Mouse (Mus musculus) testis, postnatal 14 days (tissue): Measurements from ENCODE around the gene Dab2.

ENCODE experiments used
- DNase-seq: peaks from one replicate; pipeline ENCODE4 v3.0.0; 2021; ENCODE audit warnings: low spot score

The Dab2 gene

DNA sequence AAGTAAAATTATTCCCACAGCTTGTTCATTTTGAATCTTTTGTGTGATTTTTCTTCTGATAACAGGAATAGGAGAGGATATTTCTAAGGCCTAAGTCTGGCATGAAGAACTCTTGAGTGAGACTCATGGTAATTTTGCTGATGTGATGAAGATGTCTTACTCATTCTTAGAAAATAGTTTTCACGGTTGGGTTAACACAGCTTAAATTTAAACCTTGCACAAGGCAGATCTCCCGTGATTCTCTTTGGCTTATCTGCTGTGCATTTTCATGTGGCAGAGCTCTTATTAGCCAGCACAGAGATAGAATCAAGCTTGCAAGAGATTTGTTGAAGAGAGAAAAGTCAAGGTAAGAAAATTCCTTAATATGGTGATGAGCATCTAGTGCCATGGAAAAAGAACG, at the start of gene Dab2:
TSS of gene Dab2 (plus strand) at position 235 of the 400 bp plus-strand sequence.
- no peak for DNase-seq

- no peak for DNase-seq
Observed at GRCm38 (mm10) chr15:6253471-6253870, 46.1 kb upstream of the Dab2 start.

DNA sequence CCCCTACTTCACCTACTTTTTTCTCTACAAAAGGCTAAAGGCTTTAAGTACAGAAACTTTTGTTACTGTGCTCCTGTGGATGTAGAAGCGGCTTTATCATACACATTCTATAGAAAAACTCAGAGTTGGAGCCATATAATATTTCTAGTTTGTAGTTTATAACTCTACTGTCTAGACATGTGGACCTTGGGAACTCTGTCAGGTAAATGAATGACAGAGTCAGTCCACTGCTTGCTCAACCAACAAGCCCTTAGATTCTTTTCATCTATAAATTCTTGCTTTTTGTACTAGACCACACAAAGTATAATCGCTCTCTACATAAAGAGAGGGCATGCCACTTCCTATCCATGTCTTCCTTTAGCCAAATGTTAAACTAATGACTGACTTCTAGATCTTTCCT, 45.2 kb upstream of the Dab2 start:
- DNase-seq = no peak

- DNase-seq = no peak
Observed at GRCm38 (mm10) chr15:6257049-6257448, 42.5 kb upstream of the Dab2 start.

DNA sequence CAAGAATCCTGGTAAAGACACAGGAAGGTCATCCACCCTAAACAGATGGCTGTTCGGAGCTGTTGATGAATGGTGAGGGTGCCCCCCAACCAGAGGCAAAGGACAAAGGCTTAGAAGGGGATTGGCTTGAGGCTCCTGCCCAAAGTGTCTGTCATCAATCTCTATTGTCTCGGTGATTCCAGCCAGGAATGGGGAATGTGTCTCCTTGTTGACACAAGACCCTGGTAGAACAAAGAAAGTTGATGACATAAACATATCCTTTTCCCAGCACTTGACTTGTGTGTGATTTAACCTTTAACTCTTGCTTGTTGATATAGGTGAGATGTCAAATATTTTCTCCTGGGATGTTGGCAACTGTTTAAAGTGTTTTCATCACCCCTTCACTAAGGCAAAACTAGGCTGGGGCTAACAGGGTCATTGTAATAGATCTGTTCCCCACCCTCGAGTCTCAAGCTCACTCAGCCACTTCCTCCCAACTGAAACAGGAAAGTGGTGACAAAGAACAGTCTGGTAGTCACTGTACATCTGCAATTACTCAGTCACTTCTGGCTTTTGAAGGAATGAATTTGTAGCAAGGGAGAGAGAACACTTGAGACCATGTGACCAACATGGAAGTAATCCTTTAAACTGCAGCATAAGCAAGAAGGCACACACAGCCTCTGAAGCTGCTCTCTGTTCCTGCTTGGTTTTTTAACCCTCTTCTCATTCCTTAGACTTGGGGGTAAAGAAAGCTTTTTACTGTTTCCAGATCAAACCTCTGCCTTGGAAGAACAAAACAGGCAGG, 39.4 kb upstream of the Dab2 start:
- no peak for DNase-seq

DNA sequence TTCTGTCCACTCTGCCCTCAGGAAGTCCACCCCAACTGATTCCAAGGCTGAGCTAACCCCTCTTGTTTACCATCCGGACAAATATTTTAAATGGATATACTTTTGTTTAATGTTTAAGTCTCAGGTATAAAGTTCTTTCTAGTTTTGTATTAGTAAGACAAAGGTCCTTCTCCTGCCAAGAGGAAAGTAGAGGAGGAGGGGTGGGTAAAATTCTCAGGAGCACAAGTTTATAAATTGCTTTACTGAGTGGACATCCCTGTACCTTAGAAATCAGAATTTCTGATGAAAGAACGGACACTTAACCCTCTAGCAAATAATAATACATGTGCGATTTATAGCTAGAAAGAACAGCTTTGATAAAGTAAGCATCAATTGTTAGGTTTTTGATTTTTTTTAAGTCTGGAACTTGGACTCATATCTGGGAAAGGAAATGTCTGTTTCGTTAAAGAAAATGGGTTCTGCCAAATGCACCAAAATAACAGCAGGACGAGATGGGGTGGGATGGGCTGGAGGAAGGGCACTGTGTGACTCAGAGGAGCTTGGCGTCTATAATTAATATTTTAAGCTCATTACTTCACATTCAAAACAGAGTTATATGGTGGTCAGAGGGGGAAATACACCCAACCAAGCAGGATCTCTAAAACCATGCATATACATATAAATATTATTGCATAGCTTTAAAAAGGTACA, 38.7 kb upstream of the Dab2 start:
- no peak for DNase-seq

GRCm38 (mm10) chr15:6267147-6267758, 32.3 kb upstream of the Dab2 start:
- DNase-seq = no peak

GRCm38 (mm10) chr15:6278606-6279468, 20.8 kb upstream of the Dab2 start:
- no peak for DNase-seq

- no peak for DNase-seq
Observed at GRCm38 (mm10) chr15:6280021-6280451, 19.6 kb upstream of the Dab2 start.

GRCm38 (mm10) chr15:6283249-6283648, 16.3 kb upstream of the Dab2 start:
- DNase-seq = no peak

DNA sequence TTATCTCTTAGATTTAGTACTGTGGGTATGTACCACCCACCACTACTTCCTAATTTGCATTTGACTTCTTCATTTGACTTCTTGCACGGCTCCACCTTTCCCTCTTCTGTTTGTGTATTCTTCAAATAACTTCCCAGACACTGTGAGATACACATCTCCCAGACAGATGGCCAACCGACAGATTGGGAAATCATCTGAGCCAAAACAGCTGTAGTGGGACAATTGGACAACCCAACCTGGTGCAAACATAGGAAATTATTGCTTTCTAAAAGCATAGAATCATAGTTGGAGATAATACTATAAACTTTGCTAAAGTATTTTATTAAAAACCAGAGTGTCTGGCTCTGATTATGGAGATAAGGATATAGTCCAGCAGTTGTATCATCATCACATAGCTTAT, 3.5 kb upstream of the Dab2 start:
- no peak for DNase-seq

DNA sequence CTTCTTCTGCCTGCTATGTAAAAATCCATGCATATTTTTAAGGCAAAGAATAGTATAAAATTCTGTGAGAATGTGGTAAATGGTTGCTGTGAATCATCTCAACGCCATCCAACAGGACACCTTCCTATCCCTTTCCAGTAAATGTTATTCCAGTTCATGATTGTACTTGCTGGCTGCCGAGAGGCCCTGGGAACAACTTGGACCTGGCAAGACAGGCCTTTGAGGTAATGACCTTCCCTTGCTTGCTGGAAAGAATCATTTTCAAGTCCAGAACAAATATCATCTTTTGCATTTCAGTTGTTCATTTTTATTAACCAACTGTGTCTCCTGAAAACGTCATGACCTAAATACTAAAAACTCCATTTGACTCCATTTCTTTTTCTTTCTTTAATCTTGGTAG, 862 bp upstream of the Dab2 start:
- DNase-seq = no peak

DNA sequence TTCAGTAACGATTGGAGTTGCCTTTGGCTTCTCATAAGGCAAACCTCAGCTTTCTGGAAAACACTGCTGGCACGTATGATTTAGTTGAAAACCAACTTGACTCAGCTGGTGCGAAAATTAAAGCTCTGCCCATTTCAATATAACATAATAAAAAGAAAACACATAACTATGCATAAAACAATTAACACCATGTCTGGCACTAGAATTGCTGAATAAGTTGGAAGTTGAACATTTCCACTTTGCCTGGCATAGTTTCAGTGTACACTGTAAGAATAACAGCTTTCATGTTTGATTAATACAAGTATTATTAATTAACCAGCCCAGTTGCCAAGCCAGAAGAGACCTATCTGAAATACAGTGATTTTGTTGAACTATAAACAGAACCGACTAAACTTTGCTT, 2.6 kb downstream of the Dab2 start:
- DNase-seq = no peak

DNA sequence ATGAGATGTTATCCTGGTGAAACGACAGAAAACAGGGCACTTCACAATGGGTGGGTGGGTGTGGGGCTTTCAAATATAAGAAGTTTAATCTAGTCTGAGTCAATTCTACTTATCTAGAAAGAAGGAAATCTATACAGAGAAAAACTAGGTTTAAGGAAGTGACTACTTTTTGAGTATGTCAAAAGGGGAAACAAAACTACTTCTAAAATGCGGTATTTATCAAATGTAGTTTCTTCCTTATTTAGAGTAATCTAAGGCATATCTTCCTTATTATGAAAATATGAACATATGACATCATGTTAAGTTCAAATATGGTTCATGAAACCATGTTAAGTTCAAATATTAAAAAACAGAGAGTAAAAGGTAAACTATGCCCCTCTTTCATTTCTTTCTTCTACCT, 4.2 kb downstream of the Dab2 start:
- no peak for DNase-seq

DNA sequence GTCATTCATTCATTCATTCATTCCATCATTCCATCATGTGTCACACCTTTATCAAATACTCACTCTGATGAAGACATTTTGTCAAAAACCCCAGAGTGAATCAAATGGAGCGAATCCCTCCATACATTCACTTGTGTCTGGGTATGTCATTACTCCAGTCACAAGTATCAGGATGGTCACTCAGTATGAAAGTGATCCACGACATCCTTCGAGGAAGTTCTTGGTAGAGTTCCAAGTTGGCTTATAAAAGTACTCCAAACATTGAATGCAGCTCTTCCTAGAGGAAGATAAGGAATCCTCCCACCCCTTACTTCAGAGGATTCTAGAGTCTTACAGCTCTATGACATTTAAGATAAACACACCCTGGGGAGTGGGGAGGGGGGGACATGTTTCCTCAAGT, 10.0 kb downstream of the Dab2 start:
- no peak for DNase-seq

DNA sequence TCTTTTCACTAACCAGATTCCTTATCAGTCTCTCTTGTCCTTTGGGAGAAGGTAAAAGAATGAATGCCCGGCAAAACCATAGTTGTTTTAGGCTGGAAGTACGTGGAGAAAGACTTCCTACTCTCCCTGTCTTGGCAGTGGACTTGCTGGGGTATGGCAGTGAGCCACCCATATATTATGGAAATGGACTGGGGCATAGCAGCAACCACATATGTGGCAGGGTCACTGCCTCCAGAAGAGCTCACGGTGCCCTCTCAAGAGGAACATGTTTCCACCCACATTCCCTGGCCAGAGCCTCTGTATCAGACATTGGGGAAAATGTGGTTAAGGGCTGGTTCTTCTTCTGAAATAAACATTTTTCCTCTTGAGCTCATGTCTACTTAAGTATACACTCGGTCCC, 10.8 kb downstream of the Dab2 start:
- DNase-seq = no peak

DNA sequence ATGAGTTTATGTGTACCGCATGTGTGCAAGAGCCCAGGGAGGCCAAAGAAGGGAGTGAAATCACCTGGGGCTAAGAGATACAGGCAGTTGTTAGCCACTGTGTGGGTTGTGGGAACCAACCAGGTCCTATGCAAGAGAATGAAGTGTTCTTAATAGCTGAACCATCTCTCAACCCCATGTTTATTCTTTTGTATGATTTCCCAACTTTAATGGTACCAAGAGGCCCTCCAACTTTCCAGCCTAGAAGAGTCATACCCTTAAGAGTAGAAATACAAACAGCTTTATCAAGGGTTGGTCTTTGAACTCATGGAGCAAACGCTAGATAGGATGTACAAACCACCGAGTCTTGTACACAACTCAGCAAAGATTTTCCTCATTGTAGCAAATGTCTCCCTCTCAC, 12.8 kb downstream of the Dab2 start:
- DNase-seq = no peak

DNA sequence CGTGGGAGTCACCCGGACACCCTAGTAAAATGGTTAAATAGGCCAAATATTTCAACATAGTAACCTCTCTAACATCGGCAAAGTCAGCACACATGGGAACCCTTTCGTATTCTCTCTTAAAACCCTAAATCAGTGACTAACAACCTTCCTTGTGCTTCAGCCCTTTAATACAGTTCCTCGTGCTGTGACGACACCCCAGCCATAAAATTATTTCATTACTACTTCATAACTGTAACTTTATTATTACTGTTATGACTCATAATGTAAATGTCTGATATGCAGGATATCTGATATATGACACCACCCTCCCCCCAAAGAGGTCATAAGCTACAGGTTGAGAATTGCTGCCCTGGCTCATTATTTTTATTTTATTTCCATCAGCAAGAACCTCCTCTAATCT, 19.8 kb downstream of the Dab2 start:
- no peak for DNase-seq

DNA sequence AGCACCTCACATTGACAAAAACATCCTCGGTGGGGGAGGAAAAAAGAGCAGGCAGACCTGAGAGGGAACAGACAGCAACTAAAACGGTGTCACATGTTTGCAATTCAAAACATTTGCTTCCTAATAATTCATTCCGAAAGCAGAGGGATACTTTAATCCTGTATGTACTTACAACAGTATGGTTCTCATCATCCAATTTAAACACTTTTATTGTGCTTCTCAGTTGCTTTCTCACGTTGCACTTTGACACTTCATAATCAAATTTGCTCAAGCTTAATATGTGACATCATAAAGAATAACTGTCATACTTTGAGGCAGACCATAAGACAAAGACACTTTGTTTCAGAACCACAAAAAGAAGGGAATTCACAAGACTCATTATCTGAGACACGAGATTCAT, 20.9 kb downstream of the Dab2 start:
- no peak for DNase-seq

DNA sequence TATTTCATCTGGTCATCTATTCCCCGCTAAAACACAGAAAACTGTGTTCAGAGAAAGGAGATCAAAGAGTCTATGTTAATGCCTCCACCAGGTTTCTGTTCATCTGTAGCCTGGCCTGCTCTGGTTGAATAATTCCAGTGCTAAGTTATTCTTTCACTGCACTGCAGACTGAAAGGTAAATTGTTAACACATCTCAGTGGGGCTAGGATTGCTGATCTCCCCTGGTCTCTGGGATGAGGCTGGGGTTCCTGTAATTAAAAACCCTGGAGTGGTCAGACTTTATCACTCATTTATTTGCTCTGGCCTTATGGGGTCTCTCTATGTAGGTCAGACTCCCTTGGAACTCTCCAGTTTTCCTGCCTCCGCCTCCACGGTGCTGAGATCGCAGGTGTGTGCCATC, 21.7 kb downstream of the Dab2 start:
- DNase-seq = no peak

- DNase-seq = no peak
Observed at GRCm38 (mm10) chr15:6322311-6322710, 22.7 kb downstream of the Dab2 start.

DNA sequence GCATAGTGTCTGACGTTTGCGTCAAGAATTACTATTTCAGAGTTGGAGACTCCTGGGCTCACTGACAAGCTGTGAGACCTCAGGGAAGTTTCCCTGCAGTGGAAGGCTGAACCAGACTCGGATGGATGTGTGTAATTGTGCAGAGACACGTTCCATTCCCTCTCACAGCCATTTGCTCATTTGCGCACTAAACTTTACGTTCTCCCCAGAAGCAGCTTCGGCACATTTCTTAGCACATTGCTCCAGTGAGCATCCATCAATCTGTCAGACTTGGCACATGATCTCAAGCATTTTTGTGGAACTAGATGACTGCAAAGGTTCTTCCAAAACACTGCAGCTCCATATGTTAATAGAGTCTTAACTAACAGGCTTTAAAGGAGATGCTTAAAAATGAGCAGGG, 24.0 kb downstream of the Dab2 start:
- DNase-seq = no peak
